Mouse (Mus musculus) erythroblast, embryonic 14.5 days (primary cell): ENCODE measurements around the gene Lsm3. TPM values are rescaled to one million over a fixed set of nuclear protein-coding genes. Genes with fewer than 3 reads are reported as not detected.

Experiments used
- H3K27me3 ChIP-seq: 2 replicates; pipeline ENCODE4 v1.6.1; 2012; ENCODE audit warnings: inconsistent platforms; ENCODE audit not compliant: control insufficient read depth
- H3K36me3 ChIP-seq: 2 replicates; pipeline ENCODE4 v1.6.1; 2012; ENCODE audit warnings: mild to moderate bottlenecking, inconsistent platforms; ENCODE audit not compliant: control insufficient read depth
- H3K4me1 ChIP-seq: 2 replicates; pipeline ENCODE4 v1.6.1; 2012; ENCODE audit warnings: inconsistent platforms; ENCODE audit not compliant: control insufficient read depth
- H3K4me3 ChIP-seq: replicated peaks from 2 replicates; pipeline ENCODE3; 2012; ENCODE audit warnings: moderate library complexity, mild to moderate bottlenecking, inconsistent platforms
- H3K9me3 ChIP-seq: 2 replicates; pipeline ENCODE4 v1.6.1; 2012; ENCODE audit warnings: low read length, inconsistent platforms, mixed read lengths; ENCODE audit not compliant: control insufficient read depth
- GATA1 ChIP-seq: IDR thresholded peaks from 2 replicates; pipeline ENCODE4 v1.6.1; 2012; ENCODE audit warnings: low read length, inconsistent platforms, mixed read lengths
- TAL1 ChIP-seq: IDR thresholded peaks from 3 replicates; pipeline ENCODE4 v1.6.1; 2012; ENCODE audit warnings: low read length, inconsistent platforms, mixed read lengths
- polyA plus RNA-seq: library from polyadenylated mRNA; stranded (reverse); fragments of >175 nt; gene quantifications from 2 replicates; pipeline ENCODE4 v1.2.3, GENCODE M21; 2012

Gene Lsm3
- polyA plus RNA-seq, 1 experiment, result 0.51 TPM

DNA sequence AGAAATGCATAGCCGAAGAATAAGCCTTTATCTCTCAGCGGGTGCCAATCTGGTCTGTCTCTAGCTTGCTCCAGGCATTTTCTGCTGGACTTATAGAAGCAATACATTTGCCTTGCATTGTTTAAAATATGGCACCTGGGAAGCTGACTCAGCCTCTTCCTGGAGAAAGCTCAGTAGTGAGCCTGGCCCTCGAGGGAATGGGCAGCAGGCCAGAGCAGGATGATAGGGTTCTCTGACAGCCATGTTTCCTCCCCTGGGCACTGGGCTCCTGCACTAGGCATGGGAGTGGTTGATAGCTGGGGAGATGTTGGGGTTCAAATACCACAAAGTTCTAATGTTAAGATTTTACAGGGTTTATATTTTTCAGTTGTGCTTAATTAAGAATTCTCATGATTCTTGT is 25.5 kb downstream of the Lsm3 start:
- H3K27me3 ChIP-seq, result peaks cover 13% of the 10 kb centered on the region
- H3K4me1 ChIP-seq, result no peaks in the 10 kb centered on the region
- no peaks in the 10 kb centered on the region for H3K36me3 ChIP-seq
- H3K9me3 ChIP-seq, result no peaks in the 10 kb centered on the region
- no peak overlapping the region for H3K4me3 ChIP-seq
- no peak for TF ChIP-seq TAL1
- TF ChIP-seq GATA1, result no peak

DNA sequence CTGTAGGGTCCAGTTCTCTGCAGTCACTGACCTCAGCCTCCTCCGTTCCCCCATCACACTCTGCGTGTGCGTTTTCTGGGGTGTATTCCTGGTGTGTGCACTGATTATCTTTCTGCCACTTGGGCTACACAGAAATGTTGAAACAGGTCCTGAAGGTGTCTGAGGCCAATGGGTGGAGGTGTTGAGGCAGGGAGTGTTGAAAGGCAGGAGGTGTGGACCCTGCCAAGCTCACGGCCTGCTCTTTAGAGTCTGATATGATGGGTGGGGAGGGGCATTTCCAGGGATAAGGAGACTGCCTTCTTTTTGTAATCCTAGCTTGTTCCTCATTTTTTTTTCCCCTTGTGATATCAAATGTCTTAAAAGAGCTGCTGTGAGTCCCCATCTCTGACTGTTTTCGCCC is 27.3 kb downstream of the Lsm3 start:
- TF ChIP-seq GATA1, result no peak
- TF ChIP-seq TAL1, result no peak
- Histone ChIP-seq H3K9me3 (no peaks in the 10 kb centered on the region), H3K4me1 (no peaks in the 10 kb centered on the region), H3K4me3 (no peak overlapping the region), H3K27me3 (peaks cover 18% of the 10 kb centered on the region), H3K36me3 (no peaks in the 10 kb centered on the region)

DNA sequence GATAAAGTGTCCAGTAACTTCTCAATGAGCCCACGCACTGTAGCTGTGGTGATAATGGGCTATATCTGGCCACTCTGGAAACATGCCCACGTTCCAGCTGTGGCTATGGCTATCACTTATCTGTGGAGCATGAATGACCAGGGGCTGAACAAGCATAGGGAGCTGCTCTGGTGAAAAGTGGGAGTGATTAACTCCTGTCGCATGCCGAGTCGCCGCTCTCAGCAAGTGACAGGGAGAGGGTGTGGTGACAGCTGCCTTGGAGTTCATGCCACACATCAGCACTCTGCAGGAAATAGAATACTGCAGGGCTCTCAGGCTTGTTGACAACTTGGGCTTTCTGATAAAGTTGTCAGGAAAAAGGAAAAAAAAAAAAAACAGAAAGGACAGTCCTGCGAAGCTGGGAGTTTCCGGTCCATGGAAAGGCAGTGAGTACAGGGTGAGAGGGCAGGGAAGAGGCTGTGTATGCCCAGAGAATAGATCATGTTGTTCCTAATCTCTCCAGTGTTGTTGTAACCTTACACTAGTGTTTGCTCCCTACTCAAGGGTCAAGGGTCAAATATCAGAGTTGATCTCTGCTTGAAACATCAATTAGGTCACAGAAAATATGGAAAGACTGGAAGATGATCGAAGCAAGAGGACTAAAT is 30.6 kb downstream of the Lsm3 start:
- Histone ChIP-seq H3K4me3 (no peak overlapping the region), H3K27me3 (peaks cover 18% of the 10 kb centered on the region), H3K4me1 (no peaks in the 10 kb centered on the region), H3K9me3 (no peaks in the 10 kb centered on the region), H3K36me3 (no peaks in the 10 kb centered on the region)
- TF ChIP-seq GATA1 (no peak), TAL1 (no peak)

DNA sequence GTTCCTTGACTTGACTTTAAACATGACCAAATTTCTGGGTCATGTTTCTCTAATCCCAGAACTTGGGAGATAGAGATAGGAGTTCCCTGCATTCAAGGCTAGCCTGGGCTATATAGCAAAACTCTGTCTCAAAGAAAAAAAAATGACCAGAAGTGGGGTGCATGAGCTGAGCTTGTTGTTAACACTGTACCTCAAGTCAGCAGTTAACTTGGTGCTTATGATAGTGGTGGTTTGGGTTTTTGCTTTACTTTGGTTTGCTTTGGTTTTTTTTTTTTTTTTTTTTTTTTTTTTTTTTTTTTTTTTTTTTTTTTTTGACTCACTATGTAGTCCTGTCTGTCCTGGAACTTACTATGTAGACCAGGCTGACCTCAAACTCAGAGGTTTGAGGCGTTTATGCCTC is 31.6 kb downstream of the Lsm3 start:
- TF ChIP-seq TAL1, result no peak
- TF ChIP-seq GATA1, result no peak
- H3K36me3 ChIP-seq, result no peaks in the 10 kb centered on the region
- H3K4me3 ChIP-seq, result no peak overlapping the region
- H3K27me3 ChIP-seq, result peaks cover 18% of the 10 kb centered on the region
- no peaks in the 10 kb centered on the region for H3K4me1 ChIP-seq
- H3K9me3 ChIP-seq, result no peaks in the 10 kb centered on the region

DNA sequence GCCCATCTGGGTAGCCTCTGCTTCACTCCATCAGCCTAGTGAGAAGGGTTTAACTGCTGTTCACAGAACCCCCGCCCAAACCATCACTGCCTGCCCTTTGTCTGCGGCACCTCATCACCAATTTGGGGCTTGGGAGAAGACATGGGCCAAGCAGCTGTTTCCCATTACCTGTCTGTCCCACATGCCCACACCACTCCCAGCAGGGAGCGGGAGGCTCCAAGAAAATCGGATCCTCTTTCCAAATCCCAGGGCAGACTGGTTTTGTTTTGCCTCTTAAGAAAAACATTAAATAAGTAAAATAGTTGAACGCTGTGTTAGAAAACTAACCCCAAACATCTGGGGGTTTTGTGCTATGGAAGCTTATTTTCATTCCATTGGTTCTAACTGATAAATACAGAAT is 33.9 kb downstream of the Lsm3 start:
- Histone ChIP-seq H3K27me3 (peaks cover 18% of the 10 kb centered on the region), H3K36me3 (no peaks in the 10 kb centered on the region), H3K4me1 (no peaks in the 10 kb centered on the region), H3K9me3 (no peaks in the 10 kb centered on the region), H3K4me3 (no peak overlapping the region)
- TF ChIP-seq GATA1 (no peak), TAL1 (no peak)

DNA sequence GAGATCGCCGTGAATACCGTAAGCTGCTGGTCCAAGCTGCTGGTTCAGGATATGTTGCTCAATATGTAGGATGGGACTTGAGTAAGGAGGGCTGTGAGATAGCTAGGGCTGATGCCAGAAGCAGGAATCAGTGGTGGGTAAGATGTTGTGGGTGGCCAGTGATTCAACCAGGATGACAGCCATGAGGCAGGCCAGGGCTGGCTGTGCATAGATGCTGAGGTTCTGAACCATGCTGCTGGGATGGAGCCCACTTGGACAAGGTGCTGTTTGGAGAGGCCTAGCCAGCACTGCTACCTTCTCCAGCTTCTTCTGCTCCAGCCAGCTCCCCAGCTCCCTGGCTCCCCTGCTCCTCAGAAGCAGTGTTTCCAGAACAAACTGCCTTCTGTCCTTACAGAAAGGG is 35.9 kb downstream of the Lsm3 start:
- H3K4me1 ChIP-seq, result no peaks in the 10 kb centered on the region
- TF ChIP-seq GATA1, result no peak
- no peak for TF ChIP-seq TAL1
- H3K27me3 ChIP-seq, result peaks cover 1% of the 10 kb centered on the region
- no peaks in the 10 kb centered on the region for H3K9me3 ChIP-seq
- H3K4me3 ChIP-seq, result no peak overlapping the region
- no peaks in the 10 kb centered on the region for H3K36me3 ChIP-seq

DNA sequence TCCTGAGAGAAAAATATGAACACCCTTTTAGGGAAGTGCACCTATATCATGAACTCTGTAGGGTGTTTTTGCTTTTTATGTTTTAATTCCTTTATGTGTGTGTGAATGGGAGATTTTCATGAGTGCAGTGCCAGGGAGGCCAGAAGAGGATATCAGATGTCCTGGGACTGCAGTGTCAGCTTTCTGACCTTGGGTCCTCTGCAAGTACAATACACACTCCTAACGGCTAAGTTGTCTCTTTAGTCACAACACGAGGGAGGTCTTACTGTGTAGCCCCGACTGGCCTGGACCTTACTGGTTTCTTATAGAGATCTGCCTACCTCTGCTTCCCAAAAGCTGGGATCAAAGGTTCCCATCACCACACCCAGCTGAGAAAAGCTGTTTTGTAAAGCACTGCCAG is 37.0 kb downstream of the Lsm3 start:
- Histone ChIP-seq H3K36me3 (no peaks in the 10 kb centered on the region), H3K9me3 (no peaks in the 10 kb centered on the region), H3K4me1 (no peaks in the 10 kb centered on the region), H3K4me3 (no peak overlapping the region), H3K27me3 (no peaks in the 10 kb centered on the region; the same call in 1 of the 2 replicates)
- TF ChIP-seq GATA1 (no peak), TAL1 (no peak)

DNA sequence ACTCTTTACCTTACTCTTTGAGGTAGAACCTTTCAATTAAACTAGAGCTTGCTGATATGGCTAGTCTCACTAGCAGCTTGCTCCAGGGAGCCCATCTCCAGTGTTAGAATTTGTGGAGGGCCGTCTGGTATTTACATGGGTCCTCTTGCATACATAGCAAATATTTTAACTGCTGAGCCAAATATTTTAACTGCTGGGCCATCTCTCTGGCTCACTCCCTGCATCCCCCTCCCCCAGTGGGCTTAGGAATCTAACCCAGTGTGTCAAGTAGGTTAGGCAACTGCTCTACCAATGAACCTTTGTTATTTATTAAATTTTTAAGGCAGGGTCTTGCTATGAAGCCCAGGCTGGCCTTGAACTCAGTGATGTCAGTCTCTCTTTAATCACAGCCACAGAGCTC is 42.8 kb downstream of the Lsm3 start:
- Histone ChIP-seq H3K9me3 (no peaks in the 10 kb centered on the region), H3K36me3 (no peaks in the 10 kb centered on the region), H3K4me1 (no peaks in the 10 kb centered on the region), H3K4me3 (no peak overlapping the region), H3K27me3 (no peaks in the 10 kb centered on the region)
- TF ChIP-seq GATA1 (no peak), TAL1 (no peak)

DNA sequence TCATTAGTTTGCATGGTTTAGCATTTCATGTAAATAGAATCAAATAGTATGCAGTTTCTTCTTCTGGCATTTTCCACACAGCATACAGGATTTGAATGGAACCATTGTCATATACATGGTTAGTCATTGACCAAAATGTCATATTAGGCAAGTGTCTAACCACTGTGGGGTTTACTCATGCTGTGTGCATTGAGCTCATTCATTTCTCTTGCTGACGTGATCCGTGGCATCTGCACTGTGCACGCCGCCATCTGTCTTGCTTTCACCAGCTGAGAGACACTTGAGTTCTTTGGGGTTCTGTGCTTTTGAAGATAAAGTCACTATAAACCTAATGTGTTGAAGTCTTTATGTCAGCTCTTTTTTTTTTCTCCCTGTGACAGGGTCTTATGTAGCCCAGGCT is 43.6 kb downstream of the Lsm3 start:
- Histone ChIP-seq H3K4me3 (no peak overlapping the region), H3K9me3 (no peaks in the 10 kb centered on the region), H3K27me3 (no peaks in the 10 kb centered on the region), H3K4me1 (no peaks in the 10 kb centered on the region), H3K36me3 (no peaks in the 10 kb centered on the region)
- TF ChIP-seq GATA1 (no peak), TAL1 (no peak)

DNA sequence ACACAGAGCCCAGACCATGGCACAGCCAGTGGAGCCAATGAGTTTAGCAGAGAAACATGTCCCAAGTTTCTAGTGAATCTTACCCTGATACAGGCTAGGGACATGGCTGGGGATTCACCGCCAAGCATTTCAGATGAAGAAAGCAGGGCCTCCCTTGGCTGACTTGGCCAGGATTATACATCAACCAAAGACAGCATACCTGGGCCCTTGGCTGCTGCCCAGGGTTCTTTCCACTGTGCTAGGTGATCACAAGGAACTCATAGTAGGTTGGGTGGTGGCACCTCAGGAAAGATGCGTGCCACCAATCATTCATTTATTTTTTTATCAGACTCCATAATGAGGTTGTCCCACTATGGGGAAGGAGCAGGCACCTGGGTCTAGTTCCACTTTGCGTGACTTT is 44.5 kb downstream of the Lsm3 start:
- H3K36me3 ChIP-seq, result no peaks in the 10 kb centered on the region
- TF ChIP-seq GATA1, result no peak
- TF ChIP-seq TAL1, result no peak
- H3K9me3 ChIP-seq, result no peaks in the 10 kb centered on the region
- no peaks in the 10 kb centered on the region for H3K27me3 ChIP-seq
- no peaks in the 10 kb centered on the region for H3K4me1 ChIP-seq
- no peak overlapping the region for H3K4me3 ChIP-seq
